Mouse (Mus musculus): Measurements from ENCODE around the gene Nxn.

Gene Nxn

DNA sequence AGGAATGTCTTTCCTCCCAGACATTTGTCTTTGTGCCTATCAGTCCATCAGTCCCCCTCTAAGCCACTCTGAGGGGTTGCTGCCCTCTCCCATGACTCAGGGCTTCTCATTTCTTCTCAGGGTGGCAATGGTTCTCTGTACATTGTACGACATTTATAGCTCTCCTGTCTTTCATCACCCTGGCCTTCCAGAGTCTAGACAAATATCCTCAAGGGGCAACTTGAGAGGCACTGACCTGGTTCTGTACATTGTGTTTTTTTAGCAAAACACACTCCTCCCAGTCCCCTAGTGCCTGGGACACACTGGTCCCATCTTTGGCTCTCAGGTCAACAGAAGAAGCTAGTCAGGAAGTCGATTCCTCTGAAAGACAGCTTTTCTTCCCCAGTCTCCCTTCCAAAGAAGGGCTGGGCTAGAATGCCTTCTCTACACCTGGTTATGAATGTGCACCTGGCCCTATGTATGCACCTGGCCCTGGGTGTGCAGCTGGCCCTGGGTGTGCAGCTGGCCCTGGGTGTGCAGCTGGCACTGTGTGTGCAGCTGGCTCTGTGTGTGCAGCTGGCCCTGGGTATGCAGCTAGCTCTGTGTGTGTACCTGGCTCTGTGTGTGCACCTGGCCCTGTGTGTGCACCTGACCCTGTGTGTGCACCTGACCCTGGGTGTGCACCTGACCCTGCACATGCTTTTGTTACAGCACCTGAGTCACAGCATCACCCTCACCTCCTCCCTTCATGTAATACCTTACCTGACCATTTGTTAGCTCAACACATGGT is 70.2 kb downstream of the Nxn start:
- no peak for DNase-seq (ENCODE audit: low spot score)

DNA sequence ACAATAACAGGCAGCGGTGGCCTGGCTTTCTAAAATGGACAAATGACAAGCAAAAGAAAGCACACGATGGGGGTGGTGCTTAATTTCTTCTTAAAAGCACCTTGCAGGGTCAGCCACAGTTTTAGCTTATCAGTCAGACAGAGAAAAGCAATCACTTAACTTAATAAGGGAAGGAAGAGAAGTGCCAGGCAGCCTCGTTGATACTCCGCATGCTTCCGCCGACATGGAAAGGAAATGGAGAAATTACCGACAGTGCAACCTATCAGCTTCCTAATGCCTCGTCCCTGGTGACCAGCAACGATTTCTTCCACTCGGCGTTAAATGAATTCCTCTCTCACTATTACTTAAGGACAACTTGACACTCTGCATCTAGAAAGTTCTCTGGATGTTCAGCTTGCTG is 70.9 kb downstream of the Nxn start:
- DNase-seq (ENCODE audit: low spot score): no peak

DNA sequence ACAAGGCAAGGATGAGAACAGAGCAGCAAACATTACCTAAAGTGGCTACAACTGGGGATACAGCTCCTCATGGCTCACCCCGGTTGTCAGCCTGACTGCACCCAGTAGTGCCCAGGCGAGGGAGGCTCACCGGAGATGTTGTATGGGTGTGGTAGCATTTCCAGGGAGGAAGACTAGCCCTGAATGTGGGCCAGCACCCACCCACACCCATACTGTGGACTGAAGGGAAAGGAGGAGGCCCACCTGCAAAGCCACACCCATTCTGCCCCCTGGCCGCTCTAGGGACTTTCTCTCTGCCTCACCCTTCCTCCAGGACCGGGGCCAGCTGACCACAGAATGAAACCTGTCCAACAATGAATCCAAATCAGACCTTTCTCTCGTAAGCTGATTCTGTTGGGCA is 72.3 kb downstream of the Nxn start:
- DNase-seq (ENCODE audit: low spot score): no peak

DNA sequence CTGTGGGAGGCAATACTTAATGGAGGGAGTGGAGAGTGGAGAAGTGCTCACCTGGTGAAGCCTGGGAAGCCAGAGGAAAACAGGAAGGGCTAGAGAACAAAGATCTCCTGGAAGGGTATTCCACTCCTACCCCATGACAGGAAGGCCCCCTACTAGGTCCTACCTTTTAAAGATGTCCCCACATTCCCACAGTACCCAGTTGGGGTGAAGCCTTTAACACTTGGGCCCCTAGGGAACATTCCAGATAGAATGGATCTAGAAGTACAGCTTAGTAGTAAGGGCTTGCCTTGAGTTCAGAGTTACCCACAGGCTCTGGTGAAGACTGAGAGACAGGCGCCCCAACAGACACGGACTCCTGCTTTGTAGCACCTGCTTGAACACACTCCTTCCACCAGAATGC is 72.9 kb downstream of the Nxn start:
- DNase-seq (ENCODE audit: low spot score): no peak

DNA sequence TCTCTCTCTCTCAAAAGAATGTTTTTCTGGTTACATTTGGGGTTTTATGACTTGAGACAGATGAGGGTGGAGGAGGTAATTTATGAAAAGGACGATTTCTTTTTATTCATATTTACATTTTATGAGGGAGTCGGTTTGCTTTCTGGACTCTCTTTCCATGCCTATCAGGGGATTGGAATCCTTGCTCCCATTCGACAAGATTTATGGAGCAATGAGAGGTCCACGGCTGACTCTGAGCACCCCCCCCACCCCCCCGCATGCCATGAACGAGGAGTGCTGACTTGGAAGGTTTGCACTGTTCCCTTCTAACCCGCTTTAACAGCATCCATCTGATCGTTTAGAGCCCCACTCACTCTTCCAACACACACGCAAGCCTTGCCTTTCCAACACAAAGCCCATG is 74.1 kb downstream of the Nxn start:
- no peak for DNase-seq (ENCODE audit: low spot score)

DNA sequence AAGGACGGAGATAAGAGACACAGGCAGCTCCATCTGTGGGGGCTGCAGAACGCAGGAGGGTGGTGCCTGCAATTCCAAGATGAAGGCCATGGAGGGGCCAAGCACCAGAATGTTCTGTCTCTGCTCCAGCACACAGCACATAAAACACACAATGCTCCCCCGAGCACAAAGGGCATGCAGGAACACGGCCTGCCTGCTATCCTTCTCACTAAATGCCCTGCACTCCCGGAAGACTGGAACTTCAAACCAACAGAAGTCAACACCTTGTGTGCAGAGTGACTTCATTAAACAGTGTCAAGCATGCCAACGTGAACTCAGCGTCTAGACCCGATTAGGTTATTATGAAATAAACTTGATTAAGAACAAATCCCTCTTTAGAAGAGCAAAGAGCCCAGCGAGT is 74.7 kb downstream of the Nxn start:
- DNase-seq (ENCODE audit: low spot score): no peak

DNA sequence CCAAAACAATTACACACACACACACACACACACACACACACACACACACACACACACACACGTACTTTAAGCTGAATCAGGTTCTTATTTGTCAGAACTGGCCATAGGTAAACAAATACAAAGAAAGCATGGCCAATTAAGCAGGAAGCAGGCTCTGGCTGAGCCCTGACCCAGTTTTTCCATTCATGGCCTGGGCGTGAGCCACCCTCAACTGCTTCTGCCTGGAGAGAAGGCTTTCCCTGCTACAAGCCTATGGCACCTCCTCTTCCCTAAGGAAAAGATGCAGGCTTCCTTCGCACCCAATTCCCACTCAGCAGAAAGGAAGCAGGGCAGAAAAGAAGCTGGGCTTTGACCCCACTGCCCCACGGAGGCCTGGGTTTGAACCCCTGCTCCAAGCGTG is 76.0 kb downstream of the Nxn start:
- peak; percentile 22 for DNase-seq (ENCODE audit: low spot score)

DNA sequence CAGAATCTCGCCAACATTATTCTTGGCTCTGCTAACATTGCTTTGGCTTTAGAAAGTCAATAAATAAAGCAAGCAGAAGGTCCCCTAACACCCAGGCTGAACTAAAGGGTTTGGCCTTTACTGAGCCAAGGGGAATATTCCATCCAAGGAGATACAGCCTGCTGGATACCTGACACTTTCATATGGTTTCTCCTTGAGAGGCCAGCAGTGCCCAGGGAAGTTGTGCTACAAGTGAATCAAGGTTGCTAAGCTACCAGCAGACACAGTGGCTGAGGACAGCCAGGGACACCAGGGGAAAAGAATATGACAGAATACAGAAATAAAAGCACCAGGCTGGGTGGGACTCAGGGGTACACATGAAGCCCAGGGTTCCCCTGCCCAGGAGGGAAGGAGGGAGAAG is 76.9 kb downstream of the Nxn start:
- DNase-seq (ENCODE audit: low spot score): no peak

DNA sequence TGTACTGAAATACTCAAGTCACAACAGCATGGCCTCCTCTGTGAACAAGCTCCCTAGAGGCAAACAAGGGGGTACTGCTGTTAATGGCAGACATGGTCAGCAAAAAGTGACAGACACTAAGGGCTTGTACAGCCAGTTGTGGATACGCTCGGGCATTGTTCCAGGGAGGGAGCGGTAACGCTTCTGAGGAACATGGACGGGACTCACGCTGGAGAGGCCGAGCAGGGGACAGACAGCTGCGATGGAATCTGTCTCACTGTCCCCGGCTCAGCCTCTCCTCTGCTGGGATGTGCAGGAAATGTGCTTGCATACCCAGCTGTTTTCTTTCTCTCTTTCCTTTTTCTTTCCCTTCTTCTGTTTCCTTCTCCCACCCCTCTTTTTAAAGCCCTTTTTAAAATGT is 78.5 kb downstream of the Nxn start:
- DNase-seq (ENCODE audit: low spot score): no peak

DNA sequence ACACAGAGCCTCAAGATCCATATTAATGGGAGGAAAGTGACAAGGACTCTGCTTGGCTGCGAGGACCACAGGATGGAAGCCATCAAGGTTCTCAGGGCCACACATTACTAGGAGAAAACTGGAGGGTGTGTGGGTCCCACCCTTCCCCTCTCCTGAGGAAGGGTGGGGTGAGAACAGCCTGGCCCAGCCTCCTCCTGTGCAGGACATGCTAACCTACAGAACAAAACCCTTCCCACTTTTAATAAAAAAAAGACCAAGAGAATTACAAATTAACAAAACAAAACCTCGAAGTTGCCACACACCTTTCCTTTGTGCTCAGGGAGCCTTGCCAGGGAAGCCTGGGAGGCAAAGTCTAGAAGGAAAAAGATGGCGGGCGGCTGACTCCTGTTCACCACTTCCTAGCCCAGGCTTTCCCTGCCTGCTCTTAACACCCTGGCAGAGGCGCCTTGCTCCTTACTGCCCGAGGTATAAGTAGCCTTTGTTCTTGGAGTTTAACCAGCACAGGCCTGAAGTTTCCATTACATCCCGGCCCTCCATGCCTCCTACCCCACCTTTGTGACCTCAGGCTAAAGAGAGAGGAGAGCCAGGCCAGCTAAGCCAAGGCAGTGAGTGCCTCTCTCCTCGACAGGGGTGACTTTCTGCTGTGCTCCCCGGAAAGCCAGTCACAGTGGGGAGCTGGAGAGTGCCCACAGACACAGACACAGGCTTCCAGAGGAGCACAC is 79.1 kb downstream of the Nxn start:
- no peak for DNase-seq (ENCODE audit: low spot score)

DNA sequence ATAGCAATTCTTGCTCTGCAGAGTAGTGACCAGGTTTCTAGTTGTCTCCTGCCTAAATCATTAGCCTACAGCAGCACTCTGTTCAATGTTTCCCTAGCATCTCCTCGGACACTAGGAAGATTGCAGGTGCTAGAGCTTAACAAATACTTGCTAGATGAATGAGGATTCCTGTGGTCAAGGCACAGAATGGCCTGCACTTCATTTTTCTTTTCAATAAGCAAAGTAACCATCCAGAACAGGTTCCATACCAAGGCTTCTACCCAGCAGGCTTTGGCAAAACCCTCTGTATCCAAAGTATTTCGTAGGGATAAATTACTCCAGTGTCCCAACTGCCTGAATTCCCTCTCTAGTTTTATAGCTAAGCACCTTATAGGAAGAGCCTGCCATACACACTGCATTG is 81.0 kb downstream of the Nxn start:
- DNase-seq (ENCODE audit: low spot score): no peak

DNA sequence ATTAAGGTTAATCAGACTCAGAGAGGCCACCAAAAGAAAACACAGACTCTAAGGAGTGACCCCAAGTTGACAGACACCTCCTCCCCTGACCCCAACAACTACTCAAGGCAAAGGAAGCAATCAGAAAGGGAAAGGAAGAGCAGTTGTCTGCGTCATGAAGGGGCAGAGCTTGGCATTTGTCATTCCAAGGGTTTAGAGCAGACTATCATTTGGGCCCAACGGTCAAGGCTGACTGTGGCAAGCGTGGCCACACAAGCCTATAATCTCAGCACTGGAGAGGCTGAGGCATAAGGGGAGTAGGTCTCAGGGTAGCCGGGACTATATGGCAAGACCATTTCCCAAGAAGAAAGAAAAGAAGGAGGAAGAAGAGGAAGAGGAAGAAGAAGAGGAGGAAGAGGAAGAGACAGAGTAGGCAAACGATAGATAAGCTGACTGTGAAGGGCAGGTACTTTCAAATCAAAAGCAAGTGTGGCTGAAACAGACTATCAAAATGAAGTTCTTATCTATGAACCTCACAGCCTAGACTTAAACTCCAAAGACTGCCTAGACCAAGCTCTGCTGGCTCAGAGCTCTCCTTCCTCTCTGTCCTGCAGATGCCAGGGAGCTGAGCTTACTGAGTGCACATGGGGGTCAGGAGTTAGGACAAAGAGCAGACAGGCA is 83.0 kb downstream of the Nxn start:
- no peak for DNase-seq (ENCODE audit: low spot score)

DNA sequence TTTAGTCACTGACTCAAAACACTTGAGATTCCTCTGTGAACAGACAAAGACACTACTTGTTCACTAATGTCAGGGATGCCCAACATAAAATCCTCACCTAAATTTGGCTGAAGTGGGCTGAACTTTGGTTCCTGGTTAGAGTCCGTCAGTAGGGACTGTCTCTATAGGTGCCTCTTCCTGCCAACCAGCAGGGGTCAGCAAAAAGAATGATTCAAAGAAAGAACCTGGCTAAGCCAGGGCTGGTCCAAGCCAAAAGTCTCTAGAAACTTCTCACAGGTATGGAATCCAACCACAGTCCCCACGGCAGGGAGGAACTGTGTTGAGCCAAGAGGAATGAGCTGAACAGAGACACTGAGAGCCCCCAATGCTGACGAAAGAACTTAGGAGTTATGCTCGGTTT is 84.2 kb downstream of the Nxn start:
- peak; percentile 54 for DNase-seq (ENCODE audit: low spot score)

DNA sequence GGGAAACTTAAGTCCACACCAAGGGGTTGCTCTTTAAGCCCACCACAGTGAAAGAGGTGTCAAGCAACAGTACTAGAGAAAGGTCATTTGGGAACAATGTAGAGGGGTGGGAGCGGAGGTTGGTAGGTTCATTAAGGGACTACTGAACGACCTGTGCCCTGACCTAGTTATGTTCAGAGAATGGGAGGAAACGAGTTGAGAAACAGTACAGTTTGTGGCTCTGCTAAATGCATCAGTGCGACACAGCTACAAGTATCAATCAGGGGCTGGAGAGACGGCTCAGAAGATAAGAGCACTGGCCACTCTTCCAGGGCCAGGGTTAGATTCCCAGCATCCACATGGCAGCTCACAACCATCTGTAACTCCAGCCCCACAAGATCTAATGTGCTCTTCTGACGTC is 84.8 kb downstream of the Nxn start:
- no peak for DNase-seq (ENCODE audit: low spot score)

DNA sequence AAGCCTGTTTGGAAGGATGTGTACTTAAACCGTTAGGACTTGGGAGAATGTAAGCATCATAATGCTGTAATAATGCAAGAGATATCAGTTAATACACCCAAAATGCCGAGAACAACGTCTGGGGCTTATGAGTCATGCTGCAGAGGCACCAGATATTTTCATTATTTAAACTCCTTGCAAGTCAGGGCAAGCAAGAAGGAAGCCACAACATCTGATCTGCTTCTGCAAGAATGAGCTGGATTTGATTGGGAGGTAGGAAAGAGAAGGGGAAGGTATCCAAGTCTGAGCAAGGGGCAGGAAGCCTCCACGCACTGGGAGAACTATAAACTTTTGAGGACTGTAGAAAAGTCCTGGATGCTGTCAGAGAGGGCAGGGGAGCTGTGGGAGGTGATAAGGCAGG is 86.1 kb downstream of the Nxn start:
- no peak for DNase-seq (ENCODE audit: low spot score)

DNA sequence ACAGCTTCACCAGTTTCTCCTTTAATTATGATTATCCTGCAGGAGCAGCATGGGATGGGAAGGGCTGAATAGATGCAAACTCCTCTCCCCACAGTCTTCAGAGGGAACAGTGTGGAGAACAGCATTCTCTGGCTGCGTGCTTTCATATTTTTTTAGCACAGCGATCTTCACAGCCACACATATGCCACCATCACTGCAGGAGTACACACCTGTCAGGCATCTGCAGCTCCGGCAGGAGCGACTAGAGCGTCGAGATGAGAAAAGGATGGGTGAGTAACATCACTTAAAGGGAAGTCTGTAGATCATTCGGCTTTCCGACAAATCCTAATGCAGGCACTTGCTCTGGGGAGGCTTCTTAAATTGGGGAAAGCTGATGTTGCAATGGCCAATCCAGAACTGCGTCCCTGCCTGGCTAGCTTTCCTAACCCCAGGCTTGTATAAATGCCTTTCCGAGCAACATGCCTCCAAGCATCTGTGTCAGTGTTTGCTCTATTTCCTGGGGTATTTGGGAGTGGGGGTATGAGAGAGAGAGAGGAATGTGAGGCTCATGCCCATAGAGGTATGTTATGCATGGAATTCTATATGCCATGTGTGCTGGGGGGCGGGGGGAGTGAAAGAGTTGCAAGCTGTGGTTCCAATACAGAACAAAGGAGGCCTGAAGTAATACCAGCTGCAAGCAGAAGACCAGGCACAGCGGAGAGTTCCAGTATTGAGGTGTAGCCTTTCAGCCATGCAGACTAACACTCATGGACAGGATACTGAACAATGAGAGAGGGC is 87.5 kb downstream of the Nxn start:
- no peak for DNase-seq (ENCODE audit: low spot score)

DNA sequence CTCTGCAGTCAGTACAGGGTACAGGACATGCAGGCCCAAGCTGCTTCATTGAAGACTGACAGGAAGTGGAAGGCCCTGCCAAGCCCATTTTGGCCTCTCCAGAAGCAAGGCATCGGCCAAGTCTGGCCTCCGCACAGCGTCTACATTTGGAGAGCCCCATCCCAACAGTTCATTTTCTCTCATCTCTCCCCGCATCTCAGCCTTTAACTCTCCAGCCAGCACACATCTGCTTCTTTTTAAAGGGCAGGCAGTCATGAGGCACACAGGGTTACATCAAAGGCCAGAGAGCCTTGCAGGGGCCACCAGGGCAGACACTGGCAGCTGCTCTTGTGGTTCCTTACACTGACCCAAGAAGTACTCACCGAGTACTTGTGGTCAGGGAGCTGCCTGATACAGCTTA is 89.1 kb downstream of the Nxn start:
- DNase-seq (ENCODE audit: low spot score): no peak

DNA sequence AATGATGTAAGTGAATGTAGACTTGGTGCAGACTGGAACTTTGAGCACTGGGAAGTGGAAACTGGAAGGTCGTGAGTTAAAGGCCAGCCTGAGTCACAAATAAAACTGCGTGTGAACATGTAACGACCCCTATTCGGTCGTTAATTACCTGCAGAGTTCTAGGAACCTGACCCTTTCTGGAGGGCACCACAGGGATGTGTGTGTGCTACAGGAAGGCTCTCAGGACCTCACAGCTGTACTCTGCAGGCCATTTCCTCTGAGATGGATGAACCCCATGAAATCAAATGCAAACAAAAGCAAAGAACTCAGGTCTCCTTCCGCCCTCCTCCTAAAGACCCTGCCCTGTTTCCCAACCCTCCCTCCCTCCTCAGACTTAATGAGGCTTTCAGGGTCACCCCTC is 89.9 kb downstream of the Nxn start:
- no peak for DNase-seq (ENCODE audit: low spot score)

DNA sequence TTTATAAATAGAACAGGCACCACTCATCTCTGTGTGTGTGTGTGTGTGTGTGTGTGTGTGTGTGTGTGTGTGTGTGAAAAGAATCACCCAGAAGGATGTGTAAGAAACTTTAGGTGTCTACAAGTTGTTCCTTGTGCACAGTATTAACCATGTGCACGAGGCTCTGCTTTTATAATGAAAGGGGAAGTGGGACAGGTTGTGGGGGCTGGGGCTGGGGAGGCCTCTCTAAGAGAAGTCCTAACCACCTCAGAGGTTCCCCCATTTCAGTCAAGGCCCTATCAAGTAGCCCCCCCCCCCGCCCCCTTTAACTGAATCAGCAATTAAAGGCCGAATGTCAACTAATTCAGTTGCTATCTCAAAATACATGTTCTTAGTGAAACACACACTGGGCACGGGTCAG is 92.2 kb downstream of the Nxn start:
- DNase-seq (ENCODE audit: low spot score): no peak

DNA sequence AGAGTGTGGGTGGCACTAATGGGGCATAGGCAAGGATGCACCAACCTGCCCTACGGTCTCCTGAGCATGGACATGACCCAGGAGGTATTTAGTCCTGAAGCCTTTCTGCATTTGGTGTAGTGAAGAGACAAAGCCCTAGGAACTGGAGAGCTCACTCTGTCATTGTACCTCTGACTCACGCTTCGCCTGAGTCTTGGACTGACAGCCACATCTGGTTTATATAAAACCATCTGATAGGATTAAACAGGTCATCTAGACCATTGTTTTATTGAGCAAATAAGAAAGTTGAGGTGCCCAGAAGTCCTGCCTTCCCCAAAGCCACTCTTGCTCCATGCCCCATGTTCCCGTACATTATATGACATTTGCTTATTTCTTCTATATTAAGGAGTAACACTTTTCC is 93.4 kb downstream of the Nxn start:
- no peak for DNase-seq (ENCODE audit: low spot score)

DNA sequence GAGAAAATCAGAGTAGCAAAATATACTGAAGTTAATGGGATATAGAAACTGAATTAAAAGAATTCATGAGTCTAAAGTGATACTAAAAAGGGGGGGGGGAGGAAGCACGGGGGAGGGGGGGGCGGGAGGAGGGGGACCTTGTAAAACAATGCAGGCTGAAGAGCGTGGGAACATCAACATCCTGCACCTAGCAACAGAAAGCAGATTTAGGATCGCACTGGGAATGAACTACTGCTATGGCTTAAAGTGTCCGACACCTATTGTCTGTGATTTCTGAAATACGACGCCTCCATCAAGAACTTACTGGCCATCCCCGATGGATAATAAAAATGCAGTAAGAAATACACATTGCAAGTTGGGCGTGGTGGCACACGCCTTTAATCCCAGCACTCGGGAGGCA is 95.6 kb downstream of the Nxn start:
- DNase-seq (ENCODE audit: low spot score): no peak

DNA sequence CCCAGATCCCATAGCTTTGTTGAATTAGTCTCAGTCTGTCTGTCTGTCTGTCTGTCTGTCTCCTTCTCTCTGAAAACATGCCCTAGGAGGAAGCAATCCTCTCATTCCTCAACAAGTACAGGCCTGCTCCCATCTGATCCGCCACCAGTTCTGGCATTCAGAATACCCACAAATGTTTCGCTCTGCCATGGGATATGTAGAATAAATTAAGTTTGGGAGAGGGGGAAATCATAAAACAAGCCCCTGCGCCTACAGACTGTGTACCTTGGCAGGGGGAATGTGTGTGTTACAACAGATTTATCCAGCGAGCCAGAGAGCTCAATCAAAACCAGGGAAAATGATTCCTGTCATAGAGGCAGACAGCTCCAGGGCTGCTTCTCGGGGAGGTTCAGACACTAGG is 98.1 kb downstream of the Nxn start:
- no peak for DNase-seq (ENCODE audit: low spot score)

Measured in lung, postnatal 25 days (tissue).